Mouse (Mus musculus) Muller cell, postnatal 12 days (primary cell): ENCODE measurements around the gene Pla2g4e.

Experiments used
- DNase-seq: peaks from one replicate; pipeline ENCODE4 v3.0.0-alpha.2; 2015; ENCODE audit errors: inconsistent ontology term

The Pla2g4e gene

DNA sequence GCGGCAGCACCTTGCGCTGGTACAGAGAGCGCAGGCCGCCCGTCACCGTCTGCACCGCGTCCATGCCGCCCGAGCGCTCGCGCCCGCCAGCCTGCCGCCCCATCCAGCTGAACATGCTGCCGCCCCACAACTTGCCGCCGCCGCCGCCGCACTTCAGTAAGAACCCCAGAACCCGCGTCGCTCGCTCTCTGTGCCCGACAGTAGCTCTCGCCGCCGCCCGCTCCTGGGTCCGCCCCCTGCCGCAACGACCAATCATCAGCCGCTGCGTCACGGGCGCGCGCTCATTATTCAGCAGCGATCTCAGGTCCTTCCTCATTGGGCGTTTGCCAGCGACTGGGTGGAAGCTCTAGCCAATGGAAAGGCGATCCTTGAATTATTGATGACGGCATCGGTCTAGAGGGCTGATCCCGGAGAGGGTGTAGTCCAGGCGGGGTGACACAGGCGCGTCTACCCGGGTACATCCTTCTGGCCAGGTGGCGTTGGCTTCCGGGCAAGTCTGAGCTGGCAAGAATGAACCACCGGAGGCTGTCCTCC is 90.7 kb downstream of the Pla2g4e start, which contains the start of gene Ehd4:
TSS of gene Ehd4 (minus strand) at position 246 of the 534 bp plus-strand sequence.
- peak; percentile 99 for DNase-seq

GRCm38 (mm10) chr2:120153586-120154360 is 91.4 kb downstream of the Pla2g4e start:
- peak; percentile 55 for DNase-seq

DNA sequence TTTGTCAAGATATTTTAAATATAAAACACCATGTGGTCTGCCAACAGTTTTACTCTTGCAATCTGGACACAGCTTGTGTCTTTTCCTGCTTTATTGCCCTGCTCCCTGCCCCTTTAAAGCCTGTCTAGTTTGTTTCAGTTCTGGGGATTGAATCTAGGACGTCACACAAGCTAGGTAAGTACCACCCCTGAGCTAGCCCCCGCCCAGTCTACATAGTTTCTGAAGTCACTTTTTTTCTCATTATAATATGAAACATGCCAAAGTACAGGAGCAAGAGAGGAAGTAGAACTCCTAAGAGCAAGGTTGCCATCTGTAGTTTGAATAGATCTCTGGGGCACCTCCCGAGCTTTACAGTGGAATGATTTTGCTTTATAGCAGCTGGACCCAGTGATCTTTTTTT is 94.6 kb downstream of the Pla2g4e start:
- no peak for DNase-seq

DNA sequence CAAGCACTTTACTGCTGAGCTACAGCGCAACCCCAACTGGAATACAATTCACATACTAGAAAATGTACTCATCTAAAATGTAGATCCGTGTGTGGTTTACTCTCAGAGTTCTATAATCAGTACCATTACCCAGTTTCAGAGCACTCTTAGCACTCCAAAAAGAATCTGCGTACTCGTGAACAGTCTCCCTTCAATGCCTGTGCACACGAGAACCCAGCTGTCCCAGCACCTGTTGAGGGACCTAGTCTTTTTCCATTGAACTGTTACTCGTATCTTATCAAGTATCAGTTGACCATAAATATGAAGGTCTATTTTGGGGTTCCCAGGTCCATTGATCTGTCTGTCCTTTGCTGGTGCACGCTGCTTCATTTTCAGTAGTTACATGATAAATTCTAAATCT is 95.5 kb downstream of the Pla2g4e start:
- DNase-seq = no peak

DNA sequence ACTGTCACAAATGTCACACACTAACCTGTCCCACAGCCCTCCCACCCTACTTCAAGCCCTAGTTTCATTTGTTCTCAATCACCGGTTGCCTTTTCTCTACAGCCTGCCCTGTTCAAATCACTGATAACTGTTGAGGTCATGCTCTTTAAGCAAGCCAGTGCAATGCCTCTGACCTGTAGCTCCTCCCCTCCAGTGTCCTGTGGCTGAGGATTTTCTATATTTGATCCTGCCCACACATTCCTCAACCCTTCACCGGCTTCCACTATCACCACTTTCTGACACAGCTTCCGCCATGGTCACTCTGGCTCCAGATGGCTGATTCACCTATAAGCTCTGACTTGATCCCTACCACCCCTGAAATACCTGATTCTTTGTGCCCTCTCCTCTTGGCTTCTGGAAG is 97.1 kb downstream of the Pla2g4e start:
- DNase-seq = no peak

- DNase-seq = no peak
These were observed 97.8 kb downstream of the Pla2g4e start for GRCm38 (mm10) chr2:120147364-120147763.

DNA sequence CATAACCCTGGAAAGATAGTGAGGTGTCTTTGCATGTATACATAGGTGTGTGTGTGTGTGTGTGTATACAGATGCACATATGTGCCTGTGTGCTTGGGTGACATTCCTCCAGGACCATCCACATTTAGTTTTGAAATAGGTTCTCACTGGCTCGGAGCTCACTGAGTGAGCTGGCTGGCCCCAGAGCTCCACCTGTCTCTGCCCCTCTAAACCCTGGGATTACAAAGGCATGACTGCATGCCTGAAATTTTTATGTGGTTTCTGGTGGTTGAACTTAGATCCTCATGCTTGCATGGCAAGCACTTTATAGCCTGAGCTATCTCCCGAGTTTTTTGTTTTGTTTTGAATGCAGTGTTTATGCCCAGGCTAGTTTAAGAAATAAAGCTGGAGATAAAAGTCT is 98.6 kb downstream of the Pla2g4e start:
- DNase-seq = no peak

DNA sequence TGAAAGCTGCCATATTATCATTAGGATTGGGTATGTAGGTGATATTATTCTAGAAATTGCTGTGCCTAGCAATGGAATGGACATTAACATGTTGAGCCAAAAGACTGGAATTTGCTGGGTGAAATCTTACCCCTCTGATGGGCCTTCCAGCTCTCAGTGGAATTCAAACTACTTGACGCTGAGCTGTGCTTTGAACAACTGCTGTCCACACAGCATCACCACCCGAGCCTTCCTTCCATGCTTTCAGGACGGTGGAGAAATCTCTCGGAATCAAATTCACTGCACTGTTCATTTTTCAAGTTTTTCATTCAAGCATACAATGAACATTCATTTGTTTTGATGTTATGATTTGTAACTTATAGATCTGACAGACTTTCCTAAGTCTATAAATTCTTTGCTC is 100.7 kb downstream of the Pla2g4e start:
- no peak for DNase-seq

- DNase-seq = no peak
These were observed 102.8 kb downstream of the Pla2g4e start for GRCm38 (mm10) chr2:120142336-120142735.

- no peak for DNase-seq
These were observed 103.5 kb downstream of the Pla2g4e start for GRCm38 (mm10) chr2:120141671-120142070.

- DNase-seq = no peak
These were observed 104.8 kb downstream of the Pla2g4e start for GRCm38 (mm10) chr2:120140326-120140725.

GRCm38 (mm10) chr2:120139091-120139490 is 106.0 kb downstream of the Pla2g4e start:
- DNase-seq = no peak

- no peak for DNase-seq
These were observed 107.9 kb downstream of the Pla2g4e start for GRCm38 (mm10) chr2:120137281-120137680.

GRCm38 (mm10) chr2:120134453-120135075 is 110.6 kb downstream of the Pla2g4e start:
- no peak for DNase-seq

DNA sequence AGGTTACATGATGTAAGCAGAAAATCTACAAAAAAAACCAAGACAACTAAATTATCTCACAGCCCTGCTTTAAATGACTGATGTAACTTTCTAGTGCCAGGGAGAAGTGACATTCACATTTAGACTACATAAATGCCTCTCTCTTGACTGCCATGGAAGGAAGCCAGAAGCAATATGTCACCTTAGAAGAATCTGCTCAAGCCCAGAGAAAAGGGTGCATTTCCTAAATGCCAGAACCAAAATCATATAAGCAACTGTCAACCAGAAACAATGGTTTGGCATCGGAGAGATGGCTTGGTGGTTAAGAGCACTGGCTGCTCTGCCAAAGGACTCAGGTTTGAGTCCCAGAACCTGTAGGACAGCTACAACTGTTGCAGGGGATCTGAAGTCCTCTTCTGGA is 113.3 kb downstream of the Pla2g4e start:
- DNase-seq = peak; percentile 88

DNA sequence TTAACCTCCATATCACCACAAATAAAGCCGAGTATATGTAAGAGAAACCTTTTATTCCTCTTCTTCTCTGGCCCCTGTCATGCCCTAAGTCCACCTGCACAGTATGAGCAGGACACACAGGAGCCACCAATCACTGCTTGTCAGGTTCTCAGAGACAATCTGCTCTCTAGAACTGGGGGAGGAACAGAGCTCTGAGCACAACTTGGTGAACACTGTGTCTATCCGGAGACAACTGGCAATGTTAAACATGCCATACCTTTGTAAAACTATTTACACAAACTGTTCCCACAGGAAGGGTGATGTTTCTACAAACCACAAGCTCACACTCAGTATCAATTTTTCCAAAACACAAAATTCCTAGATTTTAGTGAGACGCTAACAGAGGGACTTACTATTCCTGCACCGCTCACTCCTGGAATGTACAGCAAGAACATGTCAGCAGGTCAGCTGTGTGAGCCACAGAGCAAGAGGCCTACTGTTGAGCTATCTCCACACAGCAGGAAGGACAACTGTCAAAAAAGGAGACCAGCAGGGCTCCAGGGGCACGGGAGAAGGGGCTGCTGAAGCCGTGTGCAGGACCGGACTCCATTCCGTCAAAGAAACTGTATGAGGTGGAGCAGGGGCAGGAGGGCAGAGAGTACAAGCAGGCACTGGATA is 115.8 kb downstream of the Pla2g4e start:
- DNase-seq = peak; percentile 32

DNA sequence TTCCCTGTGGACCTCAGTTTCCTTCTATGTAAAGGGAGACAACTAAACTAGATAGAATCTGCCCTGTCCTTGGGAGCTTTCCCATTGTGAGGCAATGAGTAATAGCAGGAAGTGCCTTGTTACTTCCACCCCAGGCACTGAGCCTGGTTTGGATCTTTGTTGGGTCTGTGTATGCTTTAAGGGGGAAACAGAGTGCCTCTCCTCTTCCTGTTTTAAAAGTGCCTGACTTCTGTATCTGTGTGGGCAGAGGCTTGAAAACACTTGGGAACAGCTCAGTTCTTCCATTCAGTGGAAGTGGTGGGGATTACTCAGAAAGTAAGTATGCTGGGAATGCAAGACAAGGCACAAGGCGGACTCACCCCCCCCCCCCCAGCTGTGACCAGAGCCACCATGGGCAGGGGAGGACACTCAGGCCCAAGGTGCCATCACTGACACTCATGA is 116.5 kb downstream of the Pla2g4e start:
- DNase-seq = peak; percentile 93

- DNase-seq = no peak
These were observed 117.1 kb downstream of the Pla2g4e start for GRCm38 (mm10) chr2:120128011-120128410.

GRCm38 (mm10) chr2:120126901-120127300 is 118.2 kb downstream of the Pla2g4e start:
- no peak for DNase-seq

GRCm38 (mm10) chr2:120126408-120126807 is 118.7 kb downstream of the Pla2g4e start:
- DNase-seq = no peak

GRCm38 (mm10) chr2:120125461-120125860 is 119.7 kb downstream of the Pla2g4e start:
- no peak for DNase-seq

- DNase-seq = no peak
These were observed 120.2 kb downstream of the Pla2g4e start for GRCm38 (mm10) chr2:120124946-120125345.
